10 mouse cellular contexts compared by ENCODE assay signal in the genomic region with DNA sequence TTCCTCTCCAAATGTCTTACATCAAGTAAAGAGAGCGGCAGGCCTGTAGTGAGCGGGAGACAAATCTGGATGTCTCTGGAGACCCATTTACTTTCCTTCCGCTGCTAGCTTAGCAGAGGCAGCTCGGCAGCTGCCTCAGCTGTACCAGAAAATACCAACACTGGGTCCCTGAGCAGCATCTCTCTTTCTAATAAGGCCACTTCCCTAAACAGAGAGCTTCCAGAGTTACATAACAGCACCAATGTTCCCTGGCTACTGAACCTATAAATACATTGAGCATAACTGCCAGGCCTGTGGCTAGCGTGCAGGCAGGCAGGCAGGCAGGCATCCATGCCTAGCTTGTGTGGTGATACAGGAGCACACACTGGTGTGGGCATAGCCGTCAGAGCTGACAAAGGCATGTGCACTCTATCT.
DNase-seq lines count a peak whose midpoint lies in the region; ATAC-seq lines count a peak whose summit lies in the region.
"Had no signal": no experiment of that assay in that cellular context is flagged by ENCODE, and none has a peak within 500 bp of the region (broad histone marks: within the 10 kb centered on the region; RNA-seq: fewer than 3 reads in every experiment).

No protein-coding gene starts in this region.

- no peak overlapping the region for H3K4me3 ChIP-seq in hindbrain, embryonic 12.5 days
- H3K4me3 ChIP-seq in hindbrain, embryonic 10.5 days, result no peak overlapping the region
- H3K4me3 ChIP-seq: lung, embryonic 15.5 days; stomach, embryonic 15.5 days had no signal

- H3K27me3 ChIP-seq in hindbrain, embryonic 12.5 days, result no peaks in the 10 kb centered on the region
- H3K27me3 ChIP-seq in hindbrain, embryonic 10.5 days (ENCODE audit: insufficient read depth, poor library complexity, severe bottlenecking), result no peaks in the 10 kb centered on the region
- H3K27me3 ChIP-seq: lung, embryonic 15.5 days had no signal

- WGBS in hindbrain, embryonic 12.5 days, result 73% methylated on average over 6 of the region's 6 CpGs
- WGBS in hindbrain, embryonic 10.5 days, result 83% methylated on average over 6 of the region's 6 CpGs

- no peak overlapping the region for H3K9ac ChIP-seq in hindbrain, embryonic 12.5 days
- H3K9ac ChIP-seq: lung, embryonic 15.5 days; stomach, embryonic 15.5 days had no signal

- H3K36me3 ChIP-seq in hindbrain, embryonic 12.5 days, result no peaks in the 10 kb centered on the region
- H3K36me3 ChIP-seq in hindbrain, embryonic 10.5 days, result no peaks in the 10 kb centered on the region
- H3K36me3 ChIP-seq: lung, embryonic 15.5 days; stomach, embryonic 15.5 days had no signal

- peak; percentile 58; the same call in 1 of the 2 replicates for ATAC-seq in hindbrain, embryonic 12.5 days (ENCODE audit: low FRiP score)

- peak overlapping the region; percentile 23; the same call in 1 of the 2 replicates for H3K27ac ChIP-seq in hindbrain, embryonic 12.5 days
- H3K27ac ChIP-seq in hindbrain, embryonic 10.5 days, result no peak overlapping the region
- H3K27ac ChIP-seq: lung, embryonic 15.5 days; stomach, embryonic 15.5 days had no signal

- no peaks in the 10 kb centered on the region for H3K9me3 ChIP-seq in hindbrain, embryonic 12.5 days (replicated peaks)
- H3K9me3 ChIP-seq in hindbrain, embryonic 10.5 days, result no peaks in the 10 kb centered on the region
- H3K9me3 ChIP-seq: lung, embryonic 15.5 days; stomach, embryonic 15.5 days had no signal

- H3K4me2 ChIP-seq in hindbrain, embryonic 12.5 days (replicated peaks), result no peak overlapping the region
- H3K4me2 ChIP-seq: lung, embryonic 15.5 days; stomach, embryonic 15.5 days had no signal

- H3K4me1 ChIP-seq in hindbrain, embryonic 12.5 days, result no peaks in the 10 kb centered on the region
- no peaks in the 10 kb centered on the region for H3K4me1 ChIP-seq in hindbrain, embryonic 10.5 days (replicated peaks)

- no peak for DNase-seq in hindbrain, embryonic 10.5 days (ENCODE audit: low spot score)
- DNase-seq in right cerebral cortex, postnatal 25 days, result peak; percentile 49
- no peak for DNase-seq in right cerebral cortex, postnatal 10 days (ENCODE audit: low spot score in 2 of 2)
- peak; percentile 37 for DNase-seq in layer of hippocampus, adult 9-10 months (ENCODE audit: low spot score)
- peak; percentile 83 for DNase-seq in telencephalon, adult 2 months (ENCODE audit: low read depth, low spot score)
- no peak for DNase-seq in embryo, embryonic 10 days (ENCODE audit: low spot score)
- no peak for DNase-seq in lung, postnatal 10 days

Comparison
In these comparisons a context has a peak if more than half of its experiments do, and no peak if none do; other contexts are left out.
1. DNase-seq: peak in right cerebral cortex, postnatal 25 days (single experiment), layer of hippocampus, adult 9-10 months (single experiment) and telencephalon, adult 2 months (single experiment); none in hindbrain, embryonic 10.5 days (single experiment), right cerebral cortex, postnatal 10 days (0 of 2), embryo, embryonic 10 days (single experiment) and lung, postnatal 10 days (single experiment).